ENCODE assay signal across 11 mouse cellular contexts in genomic region chr13:6642453-6642852, GRCm38 (mm10). TPM values are rescaled to one million over a fixed set of nuclear protein-coding genes. Genes with fewer than 3 reads are reported as not detected.
DNase-seq lines count a peak whose midpoint lies in the region; ATAC-seq and TF ChIP-seq lines count a peak whose summit lies in the region.
"Had no signal": no experiment of that assay in that cellular context is flagged by ENCODE, and none has a peak within 500 bp of the region (broad histone marks: within the 10 kb centered on the region; RNA-seq: fewer than 3 reads in every experiment).

No protein-coding gene starts in this region.

- TF ChIP-seq CTCF in CH12.LX (conservative IDR thresholded peaks at IDR 0.05 in 1 of 2, IDR thresholded peaks at IDR 0.05 in 1 of 2; ENCODE audit: low read depth in 2 of 2, low read length in 2 of 2): no peak

- peak overlapping the region; percentile 38; the same call in 1 of the 2 replicates for H3K4me2 ChIP-seq in CH12.LX (ENCODE audit: insufficient read depth, low read depth, poor library complexity, severe bottlenecking)
- H3K4me2 ChIP-seq: embryonic facial prominence, embryonic 13.5 days; heart, embryonic 13.5 days had no signal

- H3K36me3 ChIP-seq in CH12.LX (replicated peaks in 1 of 2; ENCODE audit: control insufficient read depth in 1 of 2, insufficient read depth in 1 of 2, low read length in 1 of 2): peaks cover 6 to 44% of the 10 kb centered on the region in 2 experiments
- H3K36me3 ChIP-seq: embryonic facial prominence, embryonic 13.5 days had no signal

- in situ Hi-C loops in CH12.LX (cut with MboI; ENCODE audit: low pct_ligation_motif_present, low pct_unique_long_range_greater_than_20kb, low sequenced_read_pairs): loop anchor here (25.0 kb wide), 1 partner anchor 780 kb away; the partner anchor contains the start of gene Klf6

- TF ChIP-seq POLR2A in CH12.LX (IDR thresholded peaks at IDR 0.05; ENCODE audit: low read depth, low read length): no peak; the same call in 1 of the 2 replicates

- H3K4me3 ChIP-seq in CH12.LX (replicated peaks in 1 of 3; ENCODE audit: low read depth in 2 of 3, low read length in 2 of 3, poor library complexity in 1 of 3): peak overlapping the region in 2 of 3 experiments; percentile 1 to 39
- H3K4me3 ChIP-seq: embryonic facial prominence, embryonic 13.5 days; heart, embryonic 13.5 days had no signal

- peak; percentile 34 for ATAC-seq in granulocyte monocyte progenitor cell, adult 5-6 weeks (replicated peaks; ENCODE audit: poor library complexity, severe bottlenecking)
- no peak for ATAC-seq in erythroblast, adult 5-6 weeks (replicated peaks; ENCODE audit: low FRiP score, poor library complexity, severe bottlenecking)
- ATAC-seq: lung, postnatal 0 days had no signal

- no peak overlapping the region for H3K27ac ChIP-seq in CH12.LX (ENCODE audit: insufficient read depth, low read depth)
- H3K27ac ChIP-seq: embryonic facial prominence, embryonic 13.5 days; heart, embryonic 13.5 days had no signal

- no peak for TF ChIP-seq RAD21 in CH12.LX (IDR thresholded peaks at IDR 0.05; ENCODE audit: low read depth, low read length)

- H3K9me3 ChIP-seq in CH12.LX (replicated peaks; ENCODE audit: low read length): no peaks in the 10 kb centered on the region
- H3K9me3 ChIP-seq: embryonic facial prominence, embryonic 13.5 days; heart, embryonic 13.5 days had no signal

- TF ChIP-seq EP300 in CH12.LX (IDR thresholded peaks at IDR 0.05; ENCODE audit: low read length): no peak

- H3K27me3 ChIP-seq in CH12.LX (replicated peaks): no peaks in the 10 kb centered on the region
- H3K27me3 ChIP-seq: heart, embryonic 13.5 days had no signal

- H3K4me1 ChIP-seq in CH12.LX (ENCODE audit: control insufficient read depth in 1 of 2, insufficient read depth in 2 of 2): peaks cover 20 to 90% of the 10 kb centered on the region in 2 experiments

- dilution Hi-C loops in CH12.LX (cut with MboI; ENCODE audit: extremely low pct_ligation_motif_present, extremely low pct_unique_long_range_greater_than_20kb, low sequenced_read_pairs): no loop called here

- DNase-seq in adrenal gland, adult (ENCODE audit: inconsistent age in 2 of 2, low spot score in 1 of 2): peak; percentile 45 to 73
- no peak for DNase-seq in adrenal gland, postnatal 4 days (ENCODE audit: low spot score in 2 of 2)
- no peak for DNase-seq in CH12.LX (ENCODE audit: extremely low read depth)
- DNase-seq in kidney, postnatal 10 days: peak; percentile 35
- DNase-seq in frontal cortex, postnatal 25 days (ENCODE audit: low spot score in 2 of 2): no peak
- DNase-seq in thymus, postnatal 25 days: no peak

- H3K9ac ChIP-seq in CH12.LX (ENCODE audit: insufficient read depth, low read depth): peak overlapping the region; percentile 6; the same call in 1 of the 2 replicates
- H3K9ac ChIP-seq: embryonic facial prominence, embryonic 13.5 days; heart, embryonic 13.5 days had no signal

- peaks cover 49% of the 10 kb centered on the region for H3K79me2 ChIP-seq in CH12.LX (replicated peaks; ENCODE audit: control insufficient read depth, extremely low read depth, insufficient read depth, poor library complexity, severe bottlenecking)

TF ChIP-seq in CH12.LX, 34 proteins besides CTCF, POLR2A, EP300 and RAD21:
- TF ChIP-seq POLR2AphosphoS2 (IDR thresholded peaks at IDR 0.05; ENCODE audit: low read depth, low read length) (no peak), MEF2A (IDR thresholded peaks at IDR 0.05; ENCODE audit: borderline replicate concordance, low read depth, low read length) (no peak), ZKSCAN1 (IDR thresholded peaks at IDR 0.05; ENCODE audit: borderline replicate concordance, low read depth, low read length) (no peak), CHD1 (IDR thresholded peaks at IDR 0.05; ENCODE audit: low read depth, low read length) (no peak), TBP (conservative IDR thresholded peaks at IDR 0.05; ENCODE audit: low read depth, low read length) (0 out of 2 replicates have a peak, but pooled peaks have one; percentile 22), NRF1 (IDR thresholded peaks at IDR 0.05; ENCODE audit: low read depth, low read length) (no peak), SMC3 (IDR thresholded peaks at IDR 0.05; ENCODE audit: low read depth, low read length) (no peak), USF2 (conservative IDR thresholded peaks at IDR 0.05; ENCODE audit: low read depth, low read length) (0 out of 2 replicates have a peak, but pooled peaks have one; percentile 4), TCF12 (IDR thresholded peaks at IDR 0.05; ENCODE audit: low read depth, low read length) (no peak), SIN3A (IDR thresholded peaks at IDR 0.05; ENCODE audit: low read length) (0 out of 2 replicates have a peak, but pooled peaks have one; percentile 33), HCFC1 (IDR thresholded peaks at IDR 0.05; ENCODE audit: low read depth, low read length) (no peak; the same call in 1 of the 2 replicates), MAX (IDR thresholded peaks at IDR 0.05; ENCODE audit: low read length) (no peak), UBTF (IDR thresholded peaks at IDR 0.05; ENCODE audit: low read depth, low read length) (no peak), ELF1 (IDR thresholded peaks at IDR 0.05; ENCODE audit: low read depth, low read length) (peak; percentile 52), RCOR1 (conservative IDR thresholded peaks at IDR 0.05; ENCODE audit: low read depth, low read length) (no peak), CHD2 (IDR thresholded peaks at IDR 0.05; ENCODE audit: low read length) (peak; percentile 42; the same call in 1 of the 2 replicates), PAX5 (IDR thresholded peaks at IDR 0.05; ENCODE audit: low read length) (no peak), NELFE (IDR thresholded peaks at IDR 0.05; ENCODE audit: low read depth, low read length) (no peak), MAFK (IDR thresholded peaks at IDR 0.05; ENCODE audit: insufficient replicate concordance, low read length) (no peak), BHLHE40 (IDR thresholded peaks at IDR 0.05; ENCODE audit: low read depth, low read length) (peak; percentile 32; the same call in 1 of the 2 replicates), KAT2A (IDR thresholded peaks at IDR 0.05; ENCODE audit: insufficient replicate concordance, low read length) (no peak), MAZ (IDR thresholded peaks at IDR 0.05; ENCODE audit: low read depth, low read length) (no peak), USF1 (IDR thresholded peaks at IDR 0.05; ENCODE audit: low read depth, low read length) (peak; percentile 44), ETS1 (conservative IDR thresholded peaks at IDR 0.05; ENCODE audit: low read depth, low read length) (no peak), GABPA (IDR thresholded peaks at IDR 0.05; ENCODE audit: insufficient replicate concordance, low read depth, low read length) (no peak)

RNA-seq across cellular contexts. Expression of gene Pfkp, which starts 6.1 kb away (rescaled TPM):
- 10 to 100 TPM; 50.5 to 63.4 TPM for total RNA-seq in adrenal gland, postnatal 4 days (2021)
- total RNA-seq in CH12.LX (2012; rRNA removed): 247 and 417 TPM in 2 replicates
- 204 and 211 TPM in 2 replicates for total RNA-seq in CH12.LX (2014; rRNA removed)
- 239 and 265 TPM in 2 replicates for polyA plus RNA-seq in CH12.LX (2012; ENCODE audit: insufficient read length, low read depth)
- total RNA-seq in granulocyte monocyte progenitor cell, adult 5-6 weeks (2014; fragmentation: Nextera tagmentation): 39.4 and 54.3 TPM in 2 replicates
- 101 and 108 TPM in 2 replicates for total RNA-seq in granulocyte monocyte progenitor cell, adult 5-6 weeks (2017)
- 6.7 and 25.1 TPM in 2 replicates for total RNA-seq in erythroblast, adult 5-6 weeks (2015; ENCODE audit: low replicate concordance)
- total RNA-seq in erythroblast, adult 5-6 weeks (2017; ENCODE audit: low replicate concordance): 13.7 and 21.3 TPM in 2 replicates

Comparison
In these comparisons a context has a peak if more than half of its experiments do, and no peak if none do; other contexts are left out.
1. DNase-seq: peak in adrenal gland, adult (2 of 2) and kidney, postnatal 10 days (single experiment); none in adrenal gland, postnatal 4 days (0 of 2), CH12.LX (single experiment), frontal cortex, postnatal 25 days (0 of 2) and thymus, postnatal 25 days (single experiment).